Mouse (Mus musculus): ENCODE data around the gene Peli3. TPM values are rescaled to one million over a fixed set of nuclear protein-coding genes. Genes with fewer than 3 reads are reported as not detected.
A peak's percentile ranks its signal among the peaks of the same experiment; 100 is the strongest.

Peli3 gene
- total and polyA plus RNA-seq, 3 experiments: 0.08 to 0.33 TPM; not detected in 1

DNA sequence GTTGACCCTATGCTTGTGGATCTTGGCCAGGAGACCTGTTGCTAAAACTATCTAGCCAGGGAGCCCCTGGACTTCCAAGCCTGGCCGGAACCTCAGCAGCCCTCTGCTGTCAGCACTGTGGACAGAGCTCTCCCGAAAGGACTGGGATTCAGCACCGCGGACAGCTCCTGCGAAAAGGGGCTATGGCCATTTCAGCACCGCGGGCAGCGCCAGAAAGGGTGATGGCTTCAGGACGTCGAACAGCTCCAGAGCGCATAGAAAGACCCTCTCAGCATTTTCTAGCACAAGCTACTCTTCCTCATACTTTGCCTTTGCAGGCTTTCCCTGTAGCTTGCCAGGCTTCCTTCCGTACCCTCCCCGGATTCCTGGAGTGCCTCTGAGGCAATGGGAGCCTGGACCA lies 46.1 kb upstream of the Peli3 start:
- no peaks in the 10 kb centered on the region for H3K79me2 ChIP-seq (ENCODE audit: control insufficient read depth, insufficient read depth, low read length, poor library complexity)
- peak; percentile 84 for DNase-seq (ENCODE audit: low read depth, low spot score)
- no peaks in the 10 kb centered on the region for H3K9me3 ChIP-seq (replicated peaks; ENCODE audit: insufficient read depth, low read length)
- TF ChIP-seq SIN3A (IDR thresholded peaks at IDR 0.05; ENCODE audit: low read length) (peak; percentile 100), HCFC1 (IDR thresholded peaks at IDR 0.05; ENCODE audit: low read depth, low read length) (no peak), CTCF (IDR thresholded peaks at IDR 0.05 in 2 of 3, conservative IDR thresholded peaks at IDR 0.05 in 1 of 3; ENCODE audit: control insufficient read depth in 1 of 3, insufficient read depth in 1 of 3, low read depth in 2 of 3, low read length in 3 of 3, poor library complexity in 1 of 3, severe bottlenecking in 1 of 3) (peak in 1 of 3 experiments; percentile 33; a peak in 2 of 6 replicates), TBP (IDR thresholded peaks at IDR 0.05; ENCODE audit: low read depth, low read length) (0 out of 2 replicates have a peak, but pooled peaks have one; percentile 41), MXI1 (IDR thresholded peaks at IDR 0.05; ENCODE audit: low read depth, low read length) (peak; percentile 98)
- no peak overlapping the region for H3K27ac ChIP-seq (ENCODE audit: control insufficient read depth, low read depth, low read length)
- no peaks in the 10 kb centered on the region for H3K27me3 ChIP-seq (ENCODE audit: control insufficient read depth in 1 of 2, insufficient read depth in 2 of 2, low read length in 2 of 2)
- no peak overlapping the region for H3K9ac ChIP-seq (ENCODE audit: control insufficient read depth, low read depth, low read length, poor library complexity, severe bottlenecking)
- H3K4me3 ChIP-seq (ENCODE audit: control insufficient read depth in 1 of 2, insufficient read depth in 1 of 2, low read depth in 2 of 2, low read length in 2 of 2): no peak overlapping the region
- no peaks in the 10 kb centered on the region for H3K36me3 ChIP-seq (ENCODE audit: control insufficient read depth in 1 of 2, insufficient read depth in 2 of 2, low read length in 2 of 2)
- H3K4me1 ChIP-seq (ENCODE audit: control insufficient read depth in 1 of 2, insufficient read depth in 2 of 2, low read length in 2 of 2): no peaks in the 10 kb centered on the region

DNA sequence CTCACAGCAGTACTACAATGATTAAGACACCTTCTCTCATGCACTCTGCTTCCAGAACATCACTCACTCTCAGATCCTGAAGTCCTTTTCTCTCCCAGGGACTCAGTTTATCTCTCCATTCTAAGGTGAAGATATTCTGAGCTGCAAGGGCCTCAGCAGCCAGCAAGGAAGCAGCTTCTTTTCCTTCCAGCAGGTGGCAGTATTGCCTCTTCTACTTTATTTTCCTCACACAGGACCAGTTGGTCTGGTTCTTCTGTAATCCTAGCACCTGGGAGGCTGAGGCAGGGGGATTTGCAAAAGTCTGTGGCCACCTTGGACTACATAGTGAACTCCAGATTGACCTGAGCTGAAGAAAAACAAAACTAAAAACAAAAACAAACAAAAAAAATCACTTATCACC lies 38.8 kb upstream of the Peli3 start:
- Histone ChIP-seq H3K9me3 (replicated peaks; ENCODE audit: insufficient read depth, low read length) (no peaks in the 10 kb centered on the region), H3K9ac (ENCODE audit: control insufficient read depth, low read depth, low read length, poor library complexity, severe bottlenecking) (no peak overlapping the region), H3K27me3 (ENCODE audit: control insufficient read depth in 1 of 2, insufficient read depth in 2 of 2, low read length in 2 of 2) (no peaks in the 10 kb centered on the region; a peak in 1 of 4 replicates), H3K4me1 (ENCODE audit: control insufficient read depth in 1 of 2, insufficient read depth in 2 of 2, low read length in 2 of 2) (no peaks in the 10 kb centered on the region), H3K36me3 (ENCODE audit: control insufficient read depth in 1 of 2, insufficient read depth in 2 of 2, low read length in 2 of 2) (no peaks in the 10 kb centered on the region), H3K4me3 (ENCODE audit: control insufficient read depth in 1 of 2, insufficient read depth in 1 of 2, low read depth in 2 of 2, low read length in 2 of 2) (no peak overlapping the region), H3K27ac (ENCODE audit: control insufficient read depth, low read depth, low read length) (no peak overlapping the region), H3K79me2 (ENCODE audit: control insufficient read depth, insufficient read depth, low read length, poor library complexity) (no peaks in the 10 kb centered on the region)
- peak; percentile 74 for DNase-seq (ENCODE audit: low read depth, low spot score)
- peak; percentile 66 for TF ChIP-seq RAD21 (IDR thresholded peaks at IDR 0.05; ENCODE audit: low read depth, low read length)
- TF ChIP-seq MYC (IDR thresholded peaks at IDR 0.05; ENCODE audit: low read depth, low read length): no peak
- peak; percentile 77 to 87 (median 80) for TF ChIP-seq CTCF (IDR thresholded peaks at IDR 0.05 in 2 of 3, conservative IDR thresholded peaks at IDR 0.05 in 1 of 3; ENCODE audit: control insufficient read depth in 1 of 3, insufficient read depth in 1 of 3, low read depth in 2 of 3, low read length in 3 of 3, poor library complexity in 1 of 3, severe bottlenecking in 1 of 3)
- TF ChIP-seq NRF1 (IDR thresholded peaks at IDR 0.05; ENCODE audit: insufficient read depth, low read depth, low read length, poor library complexity, severe bottlenecking): no peak

DNA sequence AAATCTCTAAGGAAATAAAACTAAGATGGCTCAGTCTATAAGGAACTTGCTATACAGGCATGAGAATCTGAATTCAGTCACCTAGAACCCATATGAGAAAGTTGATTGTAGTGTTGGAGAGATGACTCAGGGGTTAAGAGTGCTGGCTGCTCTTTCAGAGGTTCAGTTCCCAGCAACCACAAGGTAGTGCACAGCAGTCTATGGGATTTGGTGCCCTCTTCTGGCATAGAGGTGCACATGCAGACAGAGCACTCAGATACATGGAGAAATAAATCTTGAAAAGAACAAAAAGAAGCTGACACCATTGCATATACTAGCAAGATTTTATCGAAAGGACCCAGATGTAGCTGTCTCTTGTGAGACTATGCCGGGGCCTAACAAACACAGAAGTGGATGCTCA lies 25.3 kb upstream of the Peli3 start:
- peak; percentile 74 for DNase-seq (ENCODE audit: low read depth, low spot score)

More for the DNA sequence above, 25.3 kb upstream of the Peli3 start:
- no peak overlapping the region for H3K9ac ChIP-seq (ENCODE audit: control insufficient read depth, low read depth, low read length, poor library complexity, severe bottlenecking)
- no peak for TF ChIP-seq NELFE (IDR thresholded peaks at IDR 0.05; ENCODE audit: low read depth, low read length)
- no peak for TF ChIP-seq KAT2A (conservative IDR thresholded peaks at IDR 0.05; ENCODE audit: low read depth, low read length)
- no peak for TF ChIP-seq MAX (IDR thresholded peaks at IDR 0.05; ENCODE audit: low read length)
- no peak for TF ChIP-seq ZKSCAN1 (IDR thresholded peaks at IDR 0.05; ENCODE audit: low read depth, low read length)
- no peak for TF ChIP-seq EP300 (IDR thresholded peaks at IDR 0.05; ENCODE audit: low read depth in 1 of 2, low read length in 2 of 2)
- peak; percentile 64 to 73 (median 70) for TF ChIP-seq CTCF (IDR thresholded peaks at IDR 0.05 in 2 of 3, conservative IDR thresholded peaks at IDR 0.05 in 1 of 3; ENCODE audit: control insufficient read depth in 1 of 3, insufficient read depth in 1 of 3, low read depth in 2 of 3, low read length in 3 of 3, poor library complexity in 1 of 3, severe bottlenecking in 1 of 3)
- no peak for TF ChIP-seq JUND (IDR thresholded peaks at IDR 0.05; ENCODE audit: low read depth, low read length)
- TF ChIP-seq ZC3H11A (IDR thresholded peaks at IDR 0.05; ENCODE audit: low read depth, low read length): peak; percentile 50
- TF ChIP-seq SMC3 (IDR thresholded peaks at IDR 0.05; ENCODE audit: low read depth, low read length): peak; percentile 68
- peak; percentile 59 for TF ChIP-seq RAD21 (IDR thresholded peaks at IDR 0.05; ENCODE audit: low read depth, low read length)
- TF ChIP-seq USF1 (IDR thresholded peaks at IDR 0.05; ENCODE audit: low read depth, low read length): no peak
- TF ChIP-seq SIN3A (IDR thresholded peaks at IDR 0.05; ENCODE audit: low read length): no peak
- no peaks in the 10 kb centered on the region; a peak in 1 of 4 replicates for H3K27me3 ChIP-seq (ENCODE audit: control insufficient read depth in 1 of 2, insufficient read depth in 2 of 2, low read length in 2 of 2)
- H3K79me2 ChIP-seq (ENCODE audit: control insufficient read depth, insufficient read depth, low read length, poor library complexity): no peaks in the 10 kb centered on the region
- H3K27ac ChIP-seq (ENCODE audit: control insufficient read depth, low read depth, low read length): no peak overlapping the region
- no peaks in the 10 kb centered on the region for H3K9me3 ChIP-seq (replicated peaks; ENCODE audit: insufficient read depth, low read length)
- H3K4me3 ChIP-seq (ENCODE audit: control insufficient read depth in 1 of 2, insufficient read depth in 1 of 2, low read depth in 2 of 2, low read length in 2 of 2): no peak overlapping the region
- no peaks in the 10 kb centered on the region; a peak in 1 of 4 replicates for H3K36me3 ChIP-seq (ENCODE audit: control insufficient read depth in 1 of 2, insufficient read depth in 2 of 2, low read length in 2 of 2)
- H3K4me1 ChIP-seq (ENCODE audit: control insufficient read depth in 1 of 2, insufficient read depth in 2 of 2, low read length in 2 of 2): no peaks in the 10 kb centered on the region; a peak in 1 of 4 replicates

Measured in MEL (cell line).